Mouse (Mus musculus) regulatory T cell (primary cell): ENCODE measurements around the gene Srarp.

Source experiments
- in situ Hi-C: fragments of 300-600 bp; cut with MboI, MseI; formaldehyde crosslinking; loops from one replicate; pipeline ENCODE4 v1.15.1; 2025; ENCODE audit warnings: high pct_unique_total_duplicates

The Srarp gene

GRCm38 (mm10) chr4:141425484-141426479 lies 10.1 kb downstream of the Srarp start:
- in situ Hi-C loops, result no loop called here

DNA sequence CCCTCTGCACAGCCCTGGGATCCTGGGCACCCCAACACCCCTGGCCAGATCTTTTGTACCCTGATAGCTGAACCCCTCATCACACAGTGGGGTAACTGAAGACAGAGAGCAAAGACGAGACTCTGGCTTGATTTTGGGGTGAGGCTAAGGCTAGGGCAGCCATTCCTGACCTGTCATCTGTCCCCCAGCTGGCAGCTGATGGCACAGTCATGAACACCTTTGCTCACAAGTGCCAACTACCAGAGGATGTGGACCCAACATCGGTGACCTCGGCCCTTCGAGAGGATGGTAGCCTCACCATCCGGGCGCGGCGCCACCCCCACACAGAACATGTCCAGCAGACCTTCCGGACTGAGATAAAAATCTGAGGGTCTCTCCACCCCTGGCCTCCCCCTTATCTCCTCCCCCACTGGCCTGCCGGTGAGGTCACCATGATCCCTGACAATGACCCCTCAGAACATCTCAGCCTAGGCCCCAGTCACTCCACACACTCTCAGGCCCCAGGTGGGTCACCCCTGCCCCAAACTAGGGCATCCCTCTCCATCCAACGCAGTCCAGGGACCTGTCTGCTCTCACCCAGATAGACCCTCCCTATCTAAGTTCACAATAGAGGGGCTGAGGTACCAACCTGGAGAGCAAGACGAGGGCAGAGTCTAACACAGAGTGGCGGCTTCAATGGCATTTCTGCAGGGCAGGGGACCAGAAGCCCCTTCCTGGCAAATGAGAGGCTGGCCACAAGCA lies 12.0 kb downstream of the Srarp start:
- in situ Hi-C loops, result no loop called here

DNA sequence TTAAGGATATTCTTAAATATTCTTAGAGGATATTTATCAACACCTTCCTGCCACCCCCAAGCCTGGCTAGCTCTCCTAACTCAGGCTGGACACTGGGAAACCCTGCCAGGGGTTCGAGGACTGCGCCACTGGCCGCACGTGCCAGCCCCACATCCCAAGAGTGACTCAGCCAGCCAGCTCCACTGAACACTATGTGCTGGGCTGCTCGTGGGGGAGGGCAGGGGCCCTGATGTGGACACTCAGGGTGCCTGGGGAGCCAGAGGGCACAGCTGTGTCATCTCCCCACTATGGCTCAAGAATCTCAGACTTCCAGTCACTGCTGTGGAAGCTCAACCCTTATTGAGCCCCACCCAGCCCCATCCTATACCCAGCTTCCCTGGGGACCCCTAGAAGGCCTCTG lies 12.6 kb downstream of the Srarp start:
- in situ Hi-C loops, result no loop called here

DNA sequence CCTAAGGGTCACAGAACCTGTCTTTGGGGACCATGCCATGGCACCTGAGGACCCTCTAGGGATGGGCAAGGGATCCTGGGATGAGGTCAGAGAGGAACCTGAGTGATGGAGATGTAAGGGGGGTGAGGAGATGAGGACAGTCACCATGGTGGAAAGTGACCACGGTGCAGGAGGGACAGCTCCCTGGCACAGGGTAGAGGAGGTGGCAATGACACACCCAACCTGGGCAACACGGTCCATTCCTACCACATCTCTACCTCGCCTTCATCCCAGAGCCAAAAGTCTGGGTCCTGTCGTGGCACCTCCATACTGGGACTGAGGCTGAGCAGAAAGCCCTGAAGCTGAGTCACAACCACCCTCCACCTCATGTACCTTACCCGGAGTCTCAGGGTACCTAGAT lies 13.1 kb downstream of the Srarp start:
- in situ Hi-C loops, result no loop called here

- in situ Hi-C loops, result no loop called here
These were observed 14.5 kb downstream of the Srarp start for GRCm38 (mm10) chr4:141421423-141421822.

GRCm38 (mm10) chr4:141420886-141421285 lies 15.0 kb downstream of the Srarp start:
- in situ Hi-C loops, result no loop called here

DNA sequence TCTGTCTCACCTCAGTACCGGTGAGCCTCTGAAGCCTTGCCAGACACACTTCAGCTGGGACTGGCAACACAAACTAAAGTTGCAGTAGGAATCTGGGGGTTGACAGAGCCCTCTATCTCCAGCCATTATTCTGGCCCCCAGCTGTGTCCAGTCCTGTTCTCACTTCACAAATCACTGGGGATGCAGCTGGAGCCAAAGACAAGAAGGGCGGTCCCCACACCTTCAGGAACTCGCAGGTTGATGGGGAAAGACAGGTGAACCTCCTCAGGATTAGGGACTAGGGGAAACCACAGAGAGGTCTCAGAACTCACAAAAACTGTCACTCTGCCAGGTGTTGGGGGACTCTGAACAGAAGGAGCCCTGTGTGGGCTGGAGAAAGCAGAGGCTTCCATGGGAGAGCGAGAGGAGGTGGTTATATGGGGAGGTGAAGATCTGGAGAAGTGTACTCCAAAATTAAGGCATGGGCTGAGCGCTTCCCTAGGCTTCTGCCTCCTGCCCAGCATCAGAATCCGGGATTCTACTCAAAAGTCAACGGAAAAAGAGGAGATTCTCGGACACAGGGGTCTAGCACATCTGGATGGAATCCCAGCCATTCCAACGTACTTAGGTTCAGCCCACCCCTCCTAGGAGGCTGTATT lies 15.6 kb downstream of the Srarp start, which contains the start of gene Hspb7:
Gene Hspb7 (plus strand): TSS at position 588 of the 638 bp plus-strand sequence.
- in situ Hi-C loops, result no loop called here

GRCm38 (mm10) chr4:141419398-141420191 lies 16.3 kb downstream of the Srarp start:
- in situ Hi-C loops, result no loop called here

DNA sequence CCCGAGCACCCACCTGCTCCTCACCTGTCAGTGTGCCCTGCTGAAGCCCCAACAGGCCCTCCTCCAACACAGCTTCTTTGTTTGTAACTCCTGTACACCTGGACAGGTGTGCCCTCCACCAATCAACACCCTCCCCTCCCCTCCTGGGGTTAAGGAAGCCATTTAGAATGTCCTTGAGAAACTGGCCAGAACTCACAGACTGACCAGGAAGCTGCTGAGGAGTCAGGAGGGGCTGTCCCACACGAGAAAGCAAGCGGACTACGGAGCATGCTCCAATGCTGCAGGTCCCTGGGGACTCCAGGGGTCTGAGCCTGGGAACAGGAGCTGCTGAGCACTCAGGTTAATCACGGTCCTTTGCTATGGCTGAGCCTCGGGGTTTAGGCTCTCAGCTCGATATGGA lies 20.0 kb downstream of the Srarp start, which contains the start of gene Clcnkb:
Gene Clcnkb (minus strand): TSS at position 91 of the 400 bp plus-strand sequence.
- in situ Hi-C loops, result no loop called here

DNA sequence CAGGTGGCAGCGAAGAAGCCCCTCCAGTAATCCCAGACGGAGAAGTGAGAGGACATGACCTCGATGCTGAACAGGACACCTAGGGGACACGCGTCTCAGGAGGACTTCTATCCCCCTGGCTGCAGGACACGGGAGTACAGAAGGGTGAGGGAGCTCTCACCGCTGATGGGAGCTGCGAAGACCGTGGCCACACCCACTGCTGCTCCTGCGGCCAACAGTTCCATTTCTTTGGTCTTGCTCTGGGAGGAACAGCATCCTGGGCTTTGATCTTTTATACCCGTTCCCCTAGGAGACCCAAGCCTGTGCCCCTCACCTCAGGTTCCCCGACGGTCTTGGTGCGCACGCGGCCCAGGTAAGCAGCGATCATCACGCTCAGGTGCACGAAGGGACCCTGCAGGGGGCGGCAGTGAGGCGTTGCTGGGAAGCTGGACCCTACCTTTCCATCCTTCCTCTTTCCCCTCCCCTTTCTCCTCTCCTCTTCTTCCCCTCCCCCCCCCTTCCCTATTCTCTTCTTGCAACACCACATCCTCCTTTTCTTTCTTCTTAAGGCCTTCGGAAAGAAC lies 24.4 kb downstream of the Srarp start:
- in situ Hi-C loops, result no loop called here

DNA sequence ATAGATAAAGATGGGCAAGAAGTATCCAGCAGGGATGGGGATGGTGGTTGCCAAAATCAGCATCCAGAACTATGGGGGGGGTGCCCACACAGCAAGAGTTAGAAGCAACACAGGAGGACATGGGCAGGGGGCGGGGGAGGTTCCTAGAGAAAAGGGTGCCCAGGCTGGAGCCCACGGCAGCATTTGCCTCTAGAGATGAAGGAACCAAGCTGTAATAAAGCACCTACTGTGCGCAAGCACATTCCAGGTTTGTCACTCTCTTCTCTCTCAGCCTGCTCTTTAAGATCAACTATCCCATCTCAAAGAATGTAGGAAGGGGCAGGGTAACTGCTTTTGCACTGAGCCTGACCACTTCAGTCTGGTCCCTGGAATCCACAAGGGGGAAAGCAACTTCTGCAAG lies 27.3 kb downstream of the Srarp start:
- in situ Hi-C loops, result loop anchor here (5.0 kb wide), 2 partner anchors 39 to 164 kb away; no protein-coding TSS in a partner anchor

DNA sequence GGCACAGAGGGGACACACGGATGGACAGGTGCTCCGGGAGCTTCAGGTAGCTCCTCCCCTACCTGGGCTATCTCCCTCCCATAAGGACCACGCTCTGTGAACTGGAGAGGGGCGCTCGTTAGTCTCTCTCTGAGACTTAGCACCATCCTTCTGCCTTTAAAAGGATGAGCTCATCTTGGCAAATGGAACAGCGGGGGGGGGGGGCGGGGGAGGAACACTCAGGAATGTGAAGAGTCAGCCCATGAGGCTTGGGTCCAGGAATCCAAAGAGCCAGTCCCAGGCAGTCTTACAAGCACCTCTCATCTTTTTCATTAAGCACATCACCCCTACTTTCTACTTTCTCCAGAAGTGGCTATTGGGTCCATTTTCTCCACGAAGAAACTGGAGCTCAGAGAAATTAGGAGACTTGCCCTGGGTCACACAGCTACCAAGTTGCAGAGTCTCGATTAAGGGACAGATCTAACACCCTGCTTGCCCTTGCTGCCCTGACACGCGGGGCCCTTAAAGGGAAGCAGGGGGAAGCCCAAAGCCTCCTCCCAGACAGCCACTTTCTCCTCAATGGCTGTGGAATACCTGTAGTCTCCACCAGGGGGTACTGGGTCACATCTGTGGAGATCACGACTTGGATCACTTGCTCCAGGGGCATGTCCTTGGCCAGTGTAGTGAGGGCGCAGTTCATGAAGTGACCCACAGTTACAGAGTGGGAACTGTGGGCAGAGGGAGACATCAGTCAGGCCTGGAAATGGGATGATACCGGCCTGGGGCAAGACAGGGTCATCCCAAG lies 29.2 kb downstream of the Srarp start:
- in situ Hi-C loops, result loop anchor here (5.0 kb wide), 2 partner anchors 41 to 166 kb away; no protein-coding TSS in a partner anchor

DNA sequence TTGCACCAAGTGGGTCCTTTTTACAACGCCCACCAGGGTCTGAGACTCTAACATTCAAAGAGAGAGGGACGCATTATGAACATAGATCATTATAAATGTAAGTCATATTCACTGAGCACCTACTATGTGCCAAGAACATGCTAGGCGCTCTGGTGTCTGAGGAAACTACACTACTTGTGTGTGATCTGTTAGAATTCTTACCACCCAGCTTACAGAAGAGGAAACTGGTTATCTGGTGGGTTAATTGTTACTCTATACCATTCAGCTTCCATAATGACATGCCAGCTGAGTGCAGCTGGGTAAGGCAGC lies 30.6 kb downstream of the Srarp start:
- in situ Hi-C loops, result loop anchor here (5.0 kb wide), 2 partner anchors 42 to 167 kb away; no protein-coding TSS in a partner anchor

GRCm38 (mm10) chr4:141404518-141405313 lies 31.2 kb downstream of the Srarp start:
- in situ Hi-C loops, result loop anchor here (5.0 kb wide), 2 partner anchors 43 to 168 kb away; no protein-coding TSS in a partner anchor

GRCm38 (mm10) chr4:141400171-141400570 lies 35.7 kb downstream of the Srarp start:
- in situ Hi-C loops, result no loop called here

- in situ Hi-C loops, result no loop called here
These were observed 37.4 kb downstream of the Srarp start, which contains the start of gene Clcnka for GRCm38 (mm10) chr4:141398545-141398944. Gene Clcnka (minus strand): TSS chr4:141398724.

DNA sequence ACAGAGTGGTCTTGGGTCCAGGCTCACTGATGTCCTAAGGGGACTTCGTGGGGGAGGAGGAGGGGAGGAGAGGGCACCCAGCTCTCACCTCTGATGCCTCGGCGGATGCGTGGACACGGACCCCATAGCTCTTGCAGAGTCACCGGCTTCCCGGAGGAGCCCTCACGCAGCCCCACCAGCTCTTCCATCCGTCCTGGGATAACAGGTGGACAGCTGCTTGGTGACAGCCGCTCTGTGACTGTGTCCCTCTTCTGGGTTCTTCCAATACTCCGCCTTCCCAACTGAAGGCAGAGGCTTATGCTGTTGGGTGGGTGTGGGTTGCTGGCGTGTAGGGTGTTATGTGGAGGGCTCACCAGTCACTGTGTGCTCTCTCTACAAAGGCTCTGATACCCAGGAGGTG lies 38.0 kb downstream of the Srarp start:
- in situ Hi-C loops, result no loop called here

GRCm38 (mm10) chr4:141394751-141395150 lies 41.2 kb downstream of the Srarp start:
- in situ Hi-C loops, result no loop called here

GRCm38 (mm10) chr4:141391293-141391692 lies 44.6 kb downstream of the Srarp start:
- in situ Hi-C loops, result no loop called here
